Mouse (Mus musculus): ENCODE measurements around the gene Smarcb1. TPM values are rescaled to one million over a fixed set of nuclear protein-coding genes. Genes with fewer than 3 reads are reported as not detected.

Smarcb1 gene
- total RNA-seq, 2 experiments from 2014 or later = 14.9 to 15.2 TPM

GRCm38 (mm10) chr10:75934991-75935390 is 13.6 kb upstream of the Smarcb1 start:
- DNase-seq = no peak

DNA sequence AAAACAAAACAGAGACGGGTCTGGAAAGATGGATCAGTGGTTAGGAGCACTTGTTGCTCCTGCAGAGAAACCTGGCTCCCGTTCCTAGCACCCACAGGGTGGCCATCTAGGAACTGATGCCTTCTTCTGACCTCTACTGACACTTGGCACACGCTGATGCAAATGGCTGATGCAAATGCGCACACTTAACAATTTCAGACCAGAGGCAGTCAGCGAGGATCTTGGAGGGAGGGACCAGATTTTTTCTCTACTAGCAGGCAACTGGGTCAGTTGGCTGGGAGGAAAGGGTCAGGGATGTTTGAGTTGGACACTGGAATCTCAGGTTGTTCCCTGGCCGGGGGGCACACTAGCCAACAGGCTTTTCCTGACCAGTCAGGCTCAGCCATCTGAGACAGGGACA is 11.5 kb upstream of the Smarcb1 start, which contains the start of gene Chchd10:
Gene Chchd10, plus strand, starts transcription at position 240 of the 400 bp plus-strand sequence.
- DNase-seq = no peak

GRCm38 (mm10) chr10:75932081-75932678 is 10.8 kb upstream of the Smarcb1 start:
- peak; percentile 58 for DNase-seq

DNA sequence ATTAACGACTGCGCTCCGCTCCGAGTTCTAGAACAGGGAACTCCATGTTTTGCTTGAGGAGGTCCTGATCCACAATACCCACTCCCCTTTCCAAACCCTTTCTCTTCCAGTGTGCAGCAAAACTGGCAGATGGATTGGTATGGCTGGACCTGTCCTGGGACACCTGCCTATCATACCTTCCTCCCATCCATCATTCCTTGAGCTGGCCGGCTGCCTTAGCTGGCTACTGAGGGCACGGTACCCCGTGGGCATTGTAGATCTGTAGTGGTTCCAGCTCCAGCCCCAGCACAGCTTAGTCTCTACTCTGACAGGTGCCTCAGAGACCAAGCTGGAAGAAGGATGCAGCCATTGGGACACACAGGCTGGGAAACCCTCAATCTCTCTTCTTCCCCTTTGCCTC is 9.9 kb upstream of the Smarcb1 start:
- no peak for DNase-seq

DNA sequence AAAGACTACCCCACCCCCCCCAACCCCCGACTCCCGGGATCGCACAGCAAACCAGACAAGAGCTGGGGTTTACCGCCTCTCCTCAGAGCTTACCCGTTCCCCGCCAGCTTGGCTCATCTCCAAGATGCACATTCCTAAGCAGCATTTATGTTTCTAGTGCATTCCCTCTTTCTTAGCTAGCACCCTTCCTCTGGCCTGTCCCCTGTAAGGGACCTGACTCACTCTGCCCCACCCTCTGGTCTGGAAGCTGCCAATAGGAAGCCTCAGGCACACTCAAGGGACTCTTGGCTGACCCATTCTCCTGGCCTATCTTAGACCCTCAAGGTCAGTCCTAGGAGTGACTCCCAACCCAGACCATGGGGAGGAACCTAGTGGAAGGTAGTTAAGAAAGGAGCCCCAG is 8.9 kb upstream of the Smarcb1 start:
- no peak for DNase-seq

- no peak for DNase-seq
Measured at GRCm38 (mm10) chr10:75926396-75926795, 5.0 kb upstream of the Smarcb1 start.

GRCm38 (mm10) chr10:75924324-75924723 is 2.9 kb upstream of the Smarcb1 start:
- no peak for DNase-seq

DNA sequence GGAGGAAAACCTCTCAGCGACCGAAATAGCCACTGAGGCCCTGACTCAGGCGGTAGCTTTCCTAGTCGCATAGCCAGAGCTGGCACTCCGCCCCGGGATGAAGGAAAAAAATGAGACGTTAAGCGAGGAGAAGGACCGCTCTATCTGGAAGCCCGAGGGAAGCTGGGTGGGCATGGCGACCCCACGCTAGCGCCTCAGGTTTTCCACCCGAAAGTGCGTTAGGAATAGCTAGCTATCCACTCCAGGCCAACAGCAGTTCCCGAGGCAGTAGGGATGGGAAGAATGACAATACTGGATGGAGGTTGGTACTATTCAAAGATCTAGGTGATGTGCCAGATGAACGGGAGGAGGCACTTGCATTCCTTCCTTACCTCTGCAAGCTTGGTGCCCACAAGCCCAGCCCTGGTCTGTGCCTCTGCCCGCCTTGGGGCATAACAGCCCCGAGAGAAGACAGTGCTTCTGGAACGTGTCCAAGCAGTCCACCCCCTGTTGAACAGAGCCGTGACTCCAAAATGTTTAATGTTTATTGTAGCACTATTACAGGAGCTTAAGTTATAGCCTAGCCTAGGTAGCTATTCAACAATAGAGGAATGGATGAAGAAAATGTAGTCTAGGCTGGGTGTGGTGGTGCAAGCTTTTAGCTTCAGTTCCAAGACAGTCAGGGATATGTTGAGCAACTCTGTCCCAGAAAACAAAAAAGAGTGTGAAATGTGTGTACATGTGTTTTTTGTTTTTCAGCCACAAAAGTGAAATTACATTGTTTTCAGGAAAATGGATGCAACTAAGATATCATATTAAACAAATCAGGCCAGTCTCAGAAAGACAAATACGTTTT is 526 bp upstream of the Smarcb1 start:
- no peak for DNase-seq

GRCm38 (mm10) chr10:75919026-75919425 is 2.4 kb downstream of the Smarcb1 start:
- no peak for DNase-seq

DNA sequence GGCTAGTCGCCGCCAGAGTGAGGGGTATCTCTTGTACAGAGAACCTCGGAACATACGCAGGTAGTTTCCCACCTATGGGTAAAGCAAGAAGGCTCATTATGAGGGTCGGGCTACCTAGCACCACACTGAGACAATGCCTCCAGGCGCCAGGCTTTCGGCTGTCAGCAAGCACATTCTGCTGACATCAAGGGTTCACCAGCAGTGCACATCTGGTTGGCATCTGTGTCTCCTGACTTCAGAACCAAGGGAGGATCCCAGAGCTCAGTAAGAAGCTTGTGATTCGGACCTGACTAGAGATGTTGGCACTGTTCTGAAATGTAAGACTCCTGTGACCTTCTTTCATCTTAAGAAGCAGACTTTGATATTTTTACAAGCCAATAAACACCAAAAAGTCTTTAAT is 4.6 kb downstream of the Smarcb1 start:
- DNase-seq = no peak

GRCm38 (mm10) chr10:75915557-75915956 is 5.9 kb downstream of the Smarcb1 start:
- no peak for DNase-seq

GRCm38 (mm10) chr10:75913013-75913589 is 8.3 kb downstream of the Smarcb1 start:
- no peak for DNase-seq

DNA sequence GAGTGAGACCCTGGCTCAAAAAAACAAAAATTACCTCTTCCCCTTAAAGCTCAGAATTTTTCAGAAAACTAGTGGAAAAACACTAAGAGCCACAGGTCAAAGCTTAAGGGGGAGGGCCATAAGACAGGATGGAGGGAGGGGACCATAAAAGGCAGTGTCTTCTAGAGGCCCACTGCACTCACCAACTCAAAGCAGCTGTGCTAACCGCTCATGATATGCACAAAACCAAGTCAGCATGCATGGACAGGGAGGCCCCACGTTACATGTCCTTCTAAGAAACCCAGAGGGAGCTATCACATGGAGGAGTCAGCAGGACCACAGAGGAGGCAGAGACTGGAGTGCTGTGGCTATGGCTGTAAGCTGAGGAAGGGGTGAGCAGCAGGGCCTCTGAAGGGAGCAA is 10.7 kb downstream of the Smarcb1 start:
- no peak for DNase-seq

DNA sequence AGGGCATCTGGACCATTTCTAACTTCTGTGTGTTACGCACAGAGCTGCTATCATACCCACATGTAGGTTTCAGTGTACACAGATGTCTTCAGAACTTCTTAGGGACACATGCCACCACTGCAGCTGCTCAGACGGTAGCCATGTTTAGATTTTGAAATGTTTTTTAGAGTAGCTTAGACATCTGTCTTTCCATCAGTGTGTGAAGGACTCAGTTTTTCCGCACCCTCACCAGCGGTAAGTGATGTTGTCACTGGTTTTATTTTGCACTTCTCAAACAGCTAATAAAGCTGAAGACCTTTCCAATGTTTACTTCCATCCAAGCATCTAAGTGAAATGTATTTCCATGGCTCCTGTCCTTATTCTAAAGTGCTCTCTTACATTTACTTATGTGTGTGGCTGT is 14.5 kb downstream of the Smarcb1 start:
- DNase-seq = no peak

- DNase-seq = no peak
Measured at GRCm38 (mm10) chr10:75904391-75904790, 17.0 kb downstream of the Smarcb1 start.

- DNase-seq = peak; percentile 87
Measured at GRCm38 (mm10) chr10:75898846-75899245, 22.6 kb downstream of the Smarcb1 start.

DNA sequence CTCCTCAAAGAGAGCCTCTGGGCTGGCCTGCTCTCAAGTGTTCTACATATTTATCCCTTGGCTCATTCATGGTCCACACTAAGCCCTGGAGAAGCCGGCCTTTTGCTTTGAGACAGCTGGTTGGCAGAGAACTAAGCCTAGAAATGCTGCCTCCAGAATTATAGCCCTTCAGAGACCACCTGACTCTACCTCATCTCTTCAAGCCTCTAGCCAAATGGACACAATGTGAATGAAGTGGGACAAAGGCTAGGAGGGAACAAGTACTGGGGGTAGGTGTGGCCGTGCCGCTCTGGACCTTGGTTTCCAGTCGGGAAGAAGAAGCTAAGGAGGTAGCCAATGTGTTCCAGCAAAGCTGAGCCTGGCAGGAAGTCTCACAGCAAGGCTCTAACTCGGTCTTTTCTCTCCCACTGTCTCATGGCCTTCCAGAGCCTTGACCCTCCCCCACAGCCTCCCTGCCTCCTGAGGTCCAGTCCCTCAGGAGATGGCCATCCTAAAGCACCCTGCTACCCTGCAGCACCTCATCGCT is 23.3 kb downstream of the Smarcb1 start:
- no peak for DNase-seq

DNA sequence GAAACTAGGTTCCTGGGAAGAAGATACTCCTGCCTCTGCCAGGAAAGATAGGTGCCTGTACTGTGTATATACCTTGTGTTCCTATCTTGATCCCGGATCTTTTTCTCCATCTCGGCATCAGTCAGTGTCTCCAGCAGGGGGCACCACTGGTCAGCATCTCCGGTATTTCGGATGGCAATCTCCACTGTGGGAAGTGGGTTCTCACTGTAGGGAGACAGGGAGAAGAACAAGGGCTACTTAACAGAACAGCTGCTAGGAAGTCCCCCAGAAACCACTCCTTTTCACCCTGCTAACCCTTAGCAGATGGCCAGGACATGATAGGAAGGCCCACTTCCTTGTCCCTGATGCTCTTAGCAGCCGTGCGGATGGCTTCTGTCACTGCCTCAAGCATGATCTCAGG is 24.0 kb downstream of the Smarcb1 start:
- peak; percentile 38 for DNase-seq

DNA sequence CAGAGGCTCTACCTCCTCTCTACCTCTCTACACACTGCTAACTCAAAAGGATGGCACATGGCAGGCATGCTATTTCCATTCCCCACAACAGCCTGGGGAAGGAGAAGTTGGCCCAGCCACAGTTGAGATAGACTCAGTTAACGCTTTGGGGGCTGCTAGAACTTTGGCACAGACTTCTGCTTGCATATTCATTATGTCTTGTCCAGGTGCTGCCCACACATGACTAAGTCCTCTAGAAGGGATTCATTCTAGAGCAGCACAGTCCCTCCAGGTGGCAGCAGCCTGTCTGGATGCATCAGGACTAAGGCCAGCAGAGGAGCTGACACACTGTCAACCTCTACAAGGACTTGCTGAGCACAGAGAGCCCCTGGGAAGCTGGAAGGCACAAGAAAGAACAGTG is 25.2 kb downstream of the Smarcb1 start:
- DNase-seq = no peak

DNA sequence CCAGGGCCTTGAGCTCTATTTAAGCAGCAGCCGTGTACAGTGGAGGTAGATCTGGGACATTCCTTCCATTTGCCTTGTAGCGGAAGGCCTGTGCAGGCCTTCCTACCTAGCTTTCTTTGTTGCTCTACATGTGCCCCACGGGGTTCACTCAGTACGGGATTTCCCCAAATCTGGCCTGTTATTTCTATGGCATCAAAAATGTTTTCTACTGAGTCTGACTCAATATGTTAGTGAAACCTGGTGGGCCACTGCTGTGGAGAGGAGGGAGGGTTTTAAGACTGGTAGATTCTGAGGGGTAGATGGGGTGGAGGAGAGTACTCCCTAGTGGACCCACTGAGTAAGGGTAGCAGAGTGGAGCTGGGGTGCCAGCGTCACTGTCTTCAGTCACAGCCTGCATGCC is 25.7 kb downstream of the Smarcb1 start:
- DNase-seq = no peak

GRCm38 (mm10) chr10:75894601-75895000 is 26.8 kb downstream of the Smarcb1 start:
- DNase-seq = no peak

GRCm38 (mm10) chr10:75893089-75893750 is 28.2 kb downstream of the Smarcb1 start, which contains the start of gene Derl3:
Gene Derl3, plus strand, starts transcription at chr10:75893413.
- peak; percentile 91 for DNase-seq
